Mouse (Mus musculus): Measurements from ENCODE around the gene Map4k1.

GRCm38 (mm10) chr7:29043016-29043673, 61.3 kb downstream of the Map4k1 start:
- no peak for TF ChIP-seq TAL1 (IDR thresholded peaks at IDR 0.05; ENCODE audit: low read length)
- TF ChIP-seq GATA1 (IDR thresholded peaks at IDR 0.05; ENCODE audit: low read length) = no peak
